Mouse (Mus musculus) stomach, postnatal 0 days (tissue): ENCODE data around the gene Zfp617. TPM values are rescaled to one million over a fixed set of nuclear protein-coding genes. Genes with fewer than 3 reads are reported as not detected.
"Not testable (repeated sequence)": the region's sequence is repeated elsewhere in the genome, so short reads cannot be mapped to it uniquely, and the experiment has no call there.

Source experiments
- ATAC-seq: fragments of 200-750 bp; cut with Nextera tagmentation; 2 replicates; pipeline ENCODE4 v1.8.0; 2017; ENCODE audit not compliant: low FRiP score, low TSS enrichment
- DNase-seq: peaks from one replicate; pipeline ENCODE4 v3.0.0-alpha.2; 2016; ENCODE audit warnings: low spot score
- H3K27ac ChIP-seq: fragments of 300-500 bp; sonication (generic); replicated peaks from 2 replicates; pipeline ENCODE4 v1.5.1; 2014; ENCODE audit warnings: mild to moderate bottlenecking, control low read depth
- H3K27me3 ChIP-seq: fragments of 300-500 bp; sonication (generic); 2 replicates; pipeline ENCODE4 v1.6.1; 2014; ENCODE audit warnings: low read length; ENCODE audit not compliant: control insufficient read depth, insufficient read depth
- H3K36me3 ChIP-seq: fragments of 300-500 bp; sonication (generic); 2 replicates; pipeline ENCODE4 v1.6.1; 2014; ENCODE audit warnings: low read length, mixed read lengths; ENCODE audit not compliant: control insufficient read depth, insufficient read depth
- H3K4me1 ChIP-seq: fragments of 300-500 bp; sonication (generic); replicated peaks from 2 replicates; pipeline ENCODE4 v1.6.1; 2014; ENCODE audit warnings: antibody characterized with exemption; ENCODE audit not compliant: control insufficient read depth, insufficient read depth
- H3K4me2 ChIP-seq: fragments of 300-500 bp; sonication (generic); replicated peaks from 2 replicates; pipeline ENCODE4 v1.6.1; 2014; ENCODE audit warnings: low read depth, mild to moderate bottlenecking, control low read depth, moderate library complexity
- H3K4me3 ChIP-seq: fragments of 300-500 bp; sonication (generic); 2 replicates; pipeline ENCODE4 v1.5.1; 2014; ENCODE audit warnings: low read depth, low read length, control low read depth
- H3K9ac ChIP-seq: fragments of 300-500 bp; sonication (generic); 2 replicates; pipeline ENCODE4 v1.6.1; 2014; ENCODE audit warnings: mild to moderate bottlenecking, low read length, control low read depth, mixed read lengths
- H3K9me3 ChIP-seq: fragments of 300-500 bp; sonication (generic); 2 replicates; pipeline ENCODE4 v1.6.1; 2016; ENCODE audit warnings: low read length; ENCODE audit not compliant: control insufficient read depth
- CTCF ChIP-seq: IDR thresholded peaks from 2 replicates; pipeline ENCODE4 v1.5.1; 2016; ENCODE audit warnings: antibody characterized with exemption, low read depth, mild to moderate bottlenecking, moderate library complexity
- EP300 ChIP-seq: optimal IDR thresholded peaks from 2 replicates; pipeline ENCODE3; 2016; ENCODE audit warnings: antibody characterized with exemption
- WGBS: fragments of 180-500 bp; shearing (Covaris S2); extraction: QIAGEN DNeasy Blood & Tissue Kit; methylation state at CpG from one replicate; pipeline ENCODE4 v1.1.7; 2014; 5-methylcytosine and 5-hydroxymethylcytosine counted together
- polyA plus RNA-seq: library from polyadenylated mRNA; unstranded; fragments of >200 nt; fragmentation: Nextera tagmentation; extraction: Ambion mirVana; gene quantifications from 2 replicates; pipeline ENCODE4 v1.2.1, GENCODE M21; 2015

Gene Zfp617
- 11.7 and 12.5 TPM in 2 replicates for polyA plus RNA-seq

DNA sequence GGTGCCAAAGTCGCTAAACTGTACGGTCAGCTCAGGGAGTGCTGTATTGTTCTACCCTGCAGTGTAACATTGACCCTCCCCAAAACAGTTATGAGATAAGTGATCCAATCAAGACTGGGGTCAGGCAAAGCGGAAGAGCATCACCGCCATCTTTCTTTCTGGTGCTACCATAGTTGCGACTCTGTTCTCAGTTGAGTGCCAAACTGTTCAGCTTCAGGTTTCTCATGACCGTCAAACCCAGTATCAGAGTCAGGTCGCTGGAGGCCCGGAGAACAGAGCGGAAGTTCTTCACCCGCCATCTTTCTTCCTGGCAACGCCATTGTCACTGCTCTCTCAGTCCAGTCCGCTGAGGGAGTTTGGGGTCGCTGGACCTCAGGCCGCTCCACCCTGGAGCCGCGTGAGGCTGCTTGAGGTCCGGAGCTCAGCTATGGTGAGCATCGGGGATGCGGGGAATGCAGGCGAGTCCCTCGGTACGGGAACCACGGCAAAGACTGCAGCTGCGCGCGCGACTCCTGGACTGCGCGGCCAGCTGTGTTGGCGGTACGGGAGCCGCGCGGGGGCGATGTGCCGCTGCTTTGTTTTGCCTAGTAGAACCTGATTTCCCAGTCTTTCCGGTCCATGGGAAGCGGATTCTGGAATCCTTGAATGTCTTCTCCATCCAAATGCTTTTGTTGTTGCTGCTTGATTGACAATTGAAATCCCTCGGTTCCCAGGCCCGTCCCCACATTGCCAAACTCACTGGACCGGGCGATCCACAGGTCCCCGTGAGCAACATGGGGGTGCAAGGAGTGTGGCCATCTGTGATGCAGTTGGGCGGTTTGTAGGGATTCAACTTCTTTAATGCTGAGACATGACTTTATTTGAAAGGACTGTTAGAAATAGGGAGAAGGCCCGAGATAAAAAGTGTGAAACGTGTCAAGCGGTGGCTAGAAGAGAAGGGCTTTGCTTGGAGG lies at the start of gene Zfp617, which contains the start of gene Zfp882:
Gene Zfp617 (plus strand): TSS at position 327 of the 953 bp plus-strand sequence.
Gene Zfp882 (plus strand): TSS at position 300 of the 953 bp plus-strand sequence.
- H3K27ac ChIP-seq = peak within 1 kb of the TSS; percentile 94
- H3K4me2 ChIP-seq = peak within 1 kb of the TSS; percentile 62
- TF ChIP-seq EP300 = peak; percentile 64
- TF ChIP-seq CTCF = peak; percentile 82
- H3K9ac ChIP-seq = peak within 1 kb of the TSS; percentile 86
- peak; percentile 96 for ATAC-seq
- no peaks in the 10 kb centered on the region for H3K9me3 ChIP-seq
- no peaks in the 10 kb centered on the region for H3K36me3 ChIP-seq
- no peaks in the 10 kb centered on the region for H3K4me1 ChIP-seq
- peak within 1 kb of the TSS; percentile 76 for H3K4me3 ChIP-seq
- peak; percentile 88 for DNase-seq
- no peaks in the 10 kb centered on the region for H3K27me3 ChIP-seq
- WGBS = 7% methylated on average over 47 of the region's 47 CpGs

DNA sequence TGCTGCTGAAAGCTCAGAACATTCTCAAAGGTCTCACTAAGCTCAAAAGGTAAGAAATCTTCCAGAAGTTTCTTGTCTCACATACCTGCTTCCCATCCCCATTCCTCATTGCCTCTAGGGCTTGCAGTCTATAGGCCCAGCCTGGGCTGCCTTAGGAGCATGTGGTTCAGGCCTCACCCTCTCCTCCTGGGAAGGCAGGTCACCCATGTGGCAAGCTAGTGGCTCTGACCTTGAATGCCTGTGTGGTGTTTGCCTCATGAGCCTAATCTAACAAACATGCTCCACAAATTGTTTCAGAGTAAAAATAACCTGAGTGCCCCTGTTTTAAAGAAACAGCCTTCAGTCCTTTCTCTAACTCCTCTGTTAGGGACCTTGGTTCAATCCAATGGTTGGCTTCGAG lies 46.9 kb upstream of the Zfp617 start:
- not testable (repeated sequence) for H3K9ac ChIP-seq, H3K4me2 ChIP-seq, DNase-seq, H3K36me3 ChIP-seq, H3K27ac ChIP-seq, H3K27me3 ChIP-seq, H3K4me1 ChIP-seq, H3K4me3 ChIP-seq, ATAC-seq, H3K9me3 ChIP-seq
- 89% methylated on average over 1 of the region's 1 CpGs for WGBS

DNA sequence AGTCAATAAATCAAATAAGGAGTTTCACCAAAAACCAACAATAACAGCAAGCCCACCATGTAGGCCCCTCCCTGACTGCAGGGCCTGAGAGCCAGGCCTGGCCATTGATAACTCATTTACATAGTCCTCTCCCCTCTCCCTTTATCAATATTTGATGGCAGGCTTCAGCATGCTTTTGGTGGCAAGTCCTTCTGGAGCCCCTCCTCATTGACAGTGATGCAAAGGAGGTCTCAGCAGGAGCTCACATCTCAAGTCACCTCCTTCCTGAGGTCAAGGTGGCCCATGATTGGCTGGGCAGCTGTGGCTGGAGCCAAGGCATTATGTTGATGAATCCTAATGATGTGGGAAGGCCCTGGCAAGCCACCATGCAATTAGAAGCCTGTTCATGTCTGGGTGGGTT lies 46.4 kb upstream of the Zfp617 start:
- DNase-seq, H3K9ac ChIP-seq, ATAC-seq, H3K4me2 ChIP-seq, H3K27me3 ChIP-seq, H3K4me3 ChIP-seq, H3K27ac ChIP-seq, H3K4me1 ChIP-seq, H3K9me3 ChIP-seq, H3K36me3 ChIP-seq: not testable (repeated sequence)

DNA sequence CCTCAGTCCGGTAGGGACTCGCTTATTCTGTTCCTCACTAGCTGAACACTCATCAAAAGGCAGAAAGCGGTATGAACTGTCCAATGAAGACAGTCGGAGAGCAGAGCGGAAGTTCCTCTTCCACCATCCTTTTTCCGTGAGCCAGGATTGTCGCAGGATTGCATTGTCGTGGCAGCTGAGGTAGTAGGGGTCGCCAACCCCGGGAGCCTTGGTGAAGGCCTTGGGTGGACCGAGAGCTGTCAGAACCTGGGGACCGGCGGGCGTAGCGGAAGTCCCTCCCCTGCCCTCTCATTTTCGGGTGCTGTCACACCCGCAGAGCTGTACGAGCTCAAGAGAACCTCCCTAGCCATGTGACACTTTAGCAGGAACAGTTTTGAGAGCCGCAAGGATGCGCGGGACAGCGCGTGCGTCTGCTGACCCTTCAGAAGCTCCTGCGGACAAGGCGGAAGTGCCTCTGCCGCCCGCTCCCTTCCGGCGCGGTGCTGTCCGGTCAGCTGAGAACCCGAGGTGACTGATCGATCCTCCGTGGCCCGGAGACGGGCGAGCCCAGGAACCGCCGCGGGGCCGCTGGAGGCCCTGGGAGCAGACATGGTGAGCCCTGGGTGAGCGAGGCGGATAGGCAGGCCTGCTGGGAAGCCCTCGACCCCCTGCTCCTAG lies 26.7 kb upstream of the Zfp617 start, which contains the start of gene Zfp709:
Gene Zfp709 (plus strand): TSS at position 402 of the 657 bp plus-strand sequence.
- DNase-seq = peak; percentile 69
- 0 out of 2 replicates have a peak, but pooled peaks cover 4% of the 10 kb centered on the region for H3K36me3 ChIP-seq
- H3K4me3 ChIP-seq = peak within 1 kb of the TSS; percentile 69
- H3K4me2 ChIP-seq = peak within 1 kb of the TSS; percentile 97
- WGBS = 6% methylated on average over 42 of the region's 45 CpGs
- TF ChIP-seq CTCF (no peak), EP300 (no peak)
- peak within 1 kb of the TSS; percentile 82 for H3K9ac ChIP-seq
- peak; percentile 92 for ATAC-seq
- no peaks in the 10 kb centered on the region for H3K4me1 ChIP-seq
- H3K9me3 ChIP-seq = peaks cover 11% of the 10 kb centered on the region
- peak within 1 kb of the TSS; percentile 79 for H3K27ac ChIP-seq
- no peaks in the 10 kb centered on the region for H3K27me3 ChIP-seq

DNA sequence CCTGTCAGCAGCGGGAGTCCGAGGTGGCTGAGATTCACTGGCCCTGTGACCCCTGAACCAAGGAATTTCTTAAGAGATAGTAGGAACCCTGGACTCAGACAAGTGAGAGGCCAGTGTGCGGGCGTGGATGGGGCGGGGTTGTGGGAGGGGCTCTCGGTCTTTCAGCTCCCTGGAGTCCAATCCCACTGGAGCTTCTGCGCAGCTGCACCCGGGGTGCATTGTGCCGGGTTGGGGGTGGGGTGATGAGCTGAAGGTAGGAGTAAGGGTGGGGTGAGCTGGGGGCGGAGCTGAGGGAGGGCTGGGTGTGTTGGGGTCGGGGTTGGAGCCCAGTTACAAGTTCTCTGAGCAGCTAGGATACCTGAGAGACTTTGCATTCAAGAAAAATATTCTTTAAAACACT lies 7.8 kb upstream of the Zfp617 start:
- not testable (repeated sequence) for H3K36me3 ChIP-seq, ATAC-seq, H3K9me3 ChIP-seq, H3K9ac ChIP-seq, H3K4me2 ChIP-seq, H3K27me3 ChIP-seq, H3K4me3 ChIP-seq, DNase-seq, H3K4me1 ChIP-seq, H3K27ac ChIP-seq
- 53% methylated on average over 11 of the region's 11 CpGs for WGBS

DNA sequence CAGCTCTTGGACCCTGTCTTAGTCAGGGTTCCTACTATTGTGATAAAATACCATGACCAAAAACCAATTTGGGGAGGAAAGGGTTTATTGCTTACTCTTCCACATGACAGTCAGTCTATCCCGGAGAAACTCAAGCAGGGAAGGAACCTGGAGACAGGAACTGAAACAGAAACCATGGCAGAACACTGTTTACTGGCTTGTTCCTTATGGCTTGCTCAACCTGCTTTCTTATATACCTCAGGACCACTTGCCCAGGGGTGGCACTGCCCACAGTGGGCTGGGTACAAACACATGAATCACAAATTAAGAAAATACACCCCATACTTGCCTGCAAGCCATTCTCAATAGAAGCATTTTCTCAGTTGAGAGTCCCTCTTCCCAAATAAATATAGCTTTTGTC lies 5.4 kb upstream of the Zfp617 start:
- not testable (repeated sequence) for ATAC-seq, DNase-seq, H3K27me3 ChIP-seq, H3K4me3 ChIP-seq, H3K27ac ChIP-seq, H3K4me2 ChIP-seq, H3K9me3 ChIP-seq, H3K9ac ChIP-seq, H3K4me1 ChIP-seq, H3K36me3 ChIP-seq
- WGBS = 56% methylated on average over 1 of the region's 1 CpGs
